Mouse (Mus musculus) brown adipose tissue, adult 24 weeks (tissue): ENCODE measurements at regions not wholly inside any gene's neighbourhood (a gene's known extent, or its start where the extent isn't known, plus 50 kb on each side); places are given as distances from the start of the nearest gene placed in this dataset.
"Not testable (repeated sequence)": the region's sequence is repeated elsewhere in the genome, so short reads cannot be mapped to it uniquely, and the experiment has no call there.

Experiments
- H3K27ac ChIP-seq: fragments of 200-500 bp; replicated peaks from 2 replicates; pipeline ENCODE4 v1.5.1; 2012; ENCODE audit warnings: low read depth, mild to moderate bottlenecking, low read length
- H3K4me1 ChIP-seq: fragments of 200-500 bp; 2 replicates; pipeline ENCODE4 v1.6.1; 2012; ENCODE audit warnings: low read length, mixed read lengths; ENCODE audit not compliant: control insufficient read depth, insufficient read depth, insufficient read length
- H3K4me3 ChIP-seq: fragments of 200-500 bp; 2 replicates; pipeline ENCODE4 v1.5.1; 2012; ENCODE audit warnings: low read depth, mild to moderate bottlenecking, low read length, moderate library complexity; ENCODE audit not compliant: insufficient read depth

DNA sequence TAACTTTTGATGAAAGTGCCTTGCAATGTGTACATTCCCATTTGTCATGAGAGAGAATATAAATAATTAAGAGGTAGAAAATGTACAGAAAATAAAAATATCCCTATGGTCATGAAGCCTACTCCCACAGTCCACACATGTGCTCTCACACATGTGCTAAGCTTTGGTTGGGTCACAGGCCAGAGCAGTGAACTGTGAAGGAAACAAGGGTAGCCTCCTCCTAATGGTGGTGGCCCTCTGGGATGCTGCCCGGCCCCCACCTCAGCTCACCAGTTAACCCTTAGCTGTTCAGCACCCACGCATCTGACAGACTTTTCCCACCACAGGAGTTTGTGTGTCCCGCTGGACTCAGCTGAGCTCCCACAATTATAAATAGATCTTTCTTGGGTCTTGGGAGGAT is 157.6 kb upstream of the Ttc29 start:
- H3K4me1 ChIP-seq, result no peaks in the 10 kb centered on the region
- H3K27ac ChIP-seq, result no peak overlapping the region
- H3K4me3 ChIP-seq, result no peak overlapping the region

DNA sequence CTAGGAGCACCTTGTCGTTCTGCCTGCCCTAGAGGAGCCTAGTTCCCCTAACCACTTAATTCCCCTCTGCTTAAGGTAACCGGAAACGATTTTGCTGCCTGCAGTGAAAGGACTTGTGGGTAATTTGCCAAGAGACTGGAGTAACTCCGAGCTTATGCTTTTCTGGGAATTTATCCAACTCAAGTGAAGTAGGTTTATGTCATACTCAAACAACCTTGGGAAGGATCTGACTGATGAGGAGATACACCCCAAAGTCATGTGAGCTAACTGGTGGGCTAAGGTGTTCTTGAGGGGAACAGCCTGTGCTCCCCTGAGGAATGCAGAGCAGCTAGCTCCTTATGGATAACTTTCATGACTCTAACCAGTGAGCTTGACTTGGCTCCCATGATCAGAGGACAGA is 155.7 kb upstream of the Ttc29 start:
- Histone ChIP-seq H3K4me1 (no peaks in the 10 kb centered on the region), H3K4me3 (no peak overlapping the region), H3K27ac (no peak overlapping the region)

DNA sequence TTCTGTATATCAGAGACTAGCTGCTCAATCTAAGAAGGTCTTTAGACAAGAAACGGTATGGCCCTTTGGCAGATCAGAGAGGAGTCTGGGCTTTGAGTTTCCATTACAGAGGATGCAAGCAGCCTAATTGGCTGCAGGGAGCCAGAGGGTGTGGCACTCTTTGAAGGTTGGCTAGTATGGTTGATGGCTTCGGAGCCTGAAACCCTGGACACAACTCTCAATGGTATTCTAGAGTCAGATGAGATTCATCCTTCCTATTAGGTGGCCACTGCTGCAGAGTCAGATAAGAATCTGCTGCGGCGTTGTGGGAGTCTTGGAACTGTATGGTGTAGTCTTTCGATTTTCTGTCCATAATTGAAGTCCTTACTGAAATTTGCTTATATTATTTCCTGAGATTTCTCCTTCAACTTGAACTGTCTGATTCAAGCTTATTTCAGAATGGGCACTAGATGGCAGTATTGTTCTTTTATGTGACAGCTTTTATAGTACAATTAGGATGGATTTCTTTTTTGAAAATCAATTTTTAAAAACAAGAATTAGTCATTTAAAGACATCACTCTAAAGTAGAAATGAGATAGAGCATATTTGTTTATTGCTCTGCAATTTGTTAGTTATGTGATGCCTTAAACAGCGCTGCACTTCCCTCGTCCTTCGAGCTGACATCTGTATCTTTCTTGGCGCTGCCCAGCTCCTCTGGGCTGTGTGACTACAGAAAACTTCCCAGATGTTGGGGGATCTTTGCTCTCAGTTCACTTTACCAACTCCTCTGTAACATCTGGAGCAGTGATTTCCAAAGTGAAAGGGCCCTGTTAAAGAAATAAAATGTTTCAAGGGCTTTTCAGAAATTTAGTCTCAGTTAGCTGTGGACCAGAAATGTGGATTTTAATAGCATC is 151.0 kb upstream of the Ttc29 start:
- H3K27ac ChIP-seq, result no peak overlapping the region
- no peak overlapping the region for H3K4me3 ChIP-seq
- no peaks in the 10 kb centered on the region for H3K4me1 ChIP-seq

DNA sequence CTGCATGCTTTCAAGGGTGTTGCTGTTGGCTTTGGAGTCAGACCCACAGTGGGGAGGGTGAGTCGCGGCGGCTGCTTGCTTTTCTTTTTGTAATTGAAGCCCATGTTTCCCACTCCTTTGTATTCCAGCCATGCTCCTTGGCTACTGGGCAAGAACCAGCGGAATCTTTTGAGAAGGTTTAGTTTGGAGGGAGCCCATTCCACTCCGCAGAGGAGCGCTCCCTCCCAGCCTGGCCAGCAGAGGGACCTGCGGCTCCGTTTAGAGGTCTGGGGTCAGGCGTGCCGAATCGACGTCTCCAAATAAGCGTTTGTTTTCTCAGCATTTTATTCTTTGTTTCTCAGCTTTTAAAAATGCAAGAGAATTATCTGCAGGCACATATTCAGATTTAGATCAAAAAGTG is 149.6 kb upstream of the Ttc29 start:
- Histone ChIP-seq H3K4me3 (no peak overlapping the region), H3K27ac (no peak overlapping the region), H3K4me1 (no peaks in the 10 kb centered on the region)

DNA sequence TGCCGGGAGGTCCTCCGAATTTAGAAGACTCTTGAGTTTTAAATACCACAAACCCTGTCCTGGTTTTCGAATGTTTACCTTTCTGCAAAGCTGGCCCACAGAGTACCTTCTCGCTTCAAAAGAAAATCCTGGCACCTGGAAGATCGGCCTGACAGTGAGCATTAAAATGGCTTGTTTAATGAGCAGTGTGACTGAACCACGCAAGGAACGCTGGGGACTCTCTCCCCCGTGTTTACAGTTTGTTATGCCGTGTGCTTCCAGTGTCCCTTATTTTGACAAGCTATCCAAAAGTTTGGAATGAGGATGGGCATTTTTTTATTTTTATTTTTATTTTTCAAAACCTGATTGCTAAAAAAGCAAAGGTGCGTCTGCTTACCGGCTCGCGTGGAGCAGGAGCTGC is 148.9 kb upstream of the Ttc29 start:
- H3K4me1 ChIP-seq, result no peaks in the 10 kb centered on the region
- no peak overlapping the region for H3K4me3 ChIP-seq
- no peak overlapping the region for H3K27ac ChIP-seq

- H3K4me3 ChIP-seq, result no peak overlapping the region
Measured at GRCm38 (mm10) chr8:78065890-78066493, 147.1 kb upstream of the Ttc29 start.

DNA sequence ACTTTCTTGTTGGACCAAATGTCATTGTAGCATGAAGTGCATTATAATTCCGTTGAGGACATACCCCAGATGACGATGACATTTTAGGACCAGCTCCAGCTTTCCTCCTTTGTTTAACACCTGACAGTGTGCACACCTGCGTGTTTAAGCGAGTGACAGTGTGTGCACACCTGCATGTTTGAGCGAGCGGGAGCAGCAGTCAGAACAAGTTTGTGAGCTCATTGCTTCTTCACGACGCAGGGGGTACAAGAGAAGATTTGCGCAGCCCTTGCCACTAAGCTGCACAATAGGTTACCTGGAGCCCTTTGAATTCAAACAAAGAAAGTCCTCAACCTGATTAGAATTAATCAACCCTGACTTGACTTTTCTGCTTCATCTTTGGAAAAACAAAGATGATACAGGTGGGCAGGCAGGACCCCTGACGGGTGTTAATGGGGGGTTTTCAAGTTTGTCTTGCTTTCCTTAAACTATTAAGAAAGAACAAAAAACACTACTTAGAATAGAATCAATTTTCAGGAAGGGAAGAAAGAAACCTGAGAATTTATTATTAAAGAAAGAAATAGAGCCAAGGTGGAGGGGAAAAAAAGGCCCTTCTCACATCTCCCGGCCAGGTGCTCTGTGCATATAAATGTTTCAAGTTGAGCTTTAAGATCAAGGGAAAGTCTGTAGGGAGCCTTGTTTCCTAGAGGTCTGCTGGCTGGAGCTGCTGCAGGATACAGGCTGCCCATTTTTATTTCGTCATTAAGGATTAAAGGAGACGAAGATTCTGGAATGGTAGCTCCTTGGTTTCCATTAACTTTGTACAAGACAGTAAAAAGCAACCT is 144.8 kb upstream of the Ttc29 start:
- no peak overlapping the region for H3K4me3 ChIP-seq
- H3K4me1 ChIP-seq, result no peaks in the 10 kb centered on the region
- H3K27ac ChIP-seq, result no peak overlapping the region

More at GRCm38 (mm10) chr8:78065890-78066493, 147.1 kb upstream of the Ttc29 start:
- H3K27ac ChIP-seq, result no peak overlapping the region
- H3K4me1 ChIP-seq, result no peaks in the 10 kb centered on the region

DNA sequence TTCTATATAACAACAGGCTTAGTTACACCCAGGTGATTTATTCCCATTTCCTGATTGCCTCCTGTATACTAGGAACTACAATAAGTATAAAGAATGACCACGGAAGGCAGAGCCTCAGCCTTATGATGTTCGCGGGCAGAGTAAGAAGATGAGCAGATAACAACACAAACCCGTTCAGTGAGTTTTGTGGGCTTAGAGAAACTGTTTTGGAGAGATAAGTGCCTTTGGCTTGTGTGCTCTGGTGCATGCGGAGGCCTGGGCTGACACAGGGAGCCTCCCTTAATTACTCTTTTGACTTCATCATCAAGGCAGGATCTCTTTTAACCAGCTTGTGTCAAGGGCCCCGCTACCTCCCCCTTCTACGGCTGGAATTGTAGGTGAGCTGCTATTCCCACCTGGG is 139.3 kb upstream of the Ttc29 start:
- H3K4me3 ChIP-seq, result no peak overlapping the region

GRCm38 (mm10) chr8:78077122-78077521 is 136.0 kb upstream of the Ttc29 start:
- H3K4me3 ChIP-seq, result no peak overlapping the region
- H3K4me1 ChIP-seq, result 0 out of 2 replicates have a peak, but pooled peaks cover 3% of the 10 kb centered on the region
- H3K27ac ChIP-seq, result no peak overlapping the region

More for the DNA sequence above, 139.3 kb upstream of the Ttc29 start:
- H3K27ac ChIP-seq, result no peak overlapping the region
- 0 out of 2 replicates have a peak, but pooled peaks cover 3% of the 10 kb centered on the region for H3K4me1 ChIP-seq

DNA sequence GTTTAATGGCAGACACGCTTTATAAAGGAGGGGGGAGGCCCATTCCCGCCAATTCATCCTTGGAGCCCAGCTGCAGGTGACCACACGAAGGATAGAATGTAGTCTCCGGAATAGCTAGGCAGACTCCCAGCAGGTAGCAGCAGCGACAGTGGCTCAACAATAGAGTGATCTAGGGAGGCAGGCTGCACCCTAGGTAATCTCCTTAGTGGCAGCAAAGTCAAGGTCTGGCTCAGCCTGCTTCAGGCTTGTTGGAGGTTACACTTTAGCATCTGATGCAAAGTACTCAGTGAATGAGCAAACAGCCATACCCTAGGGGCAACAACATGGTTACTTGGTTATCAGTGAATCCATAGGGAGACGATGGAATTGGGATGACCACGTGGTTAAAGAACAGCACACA is 131.7 kb upstream of the Ttc29 start:
- H3K4me1 ChIP-seq, H3K4me3 ChIP-seq, H3K27ac ChIP-seq: not testable (repeated sequence)

DNA sequence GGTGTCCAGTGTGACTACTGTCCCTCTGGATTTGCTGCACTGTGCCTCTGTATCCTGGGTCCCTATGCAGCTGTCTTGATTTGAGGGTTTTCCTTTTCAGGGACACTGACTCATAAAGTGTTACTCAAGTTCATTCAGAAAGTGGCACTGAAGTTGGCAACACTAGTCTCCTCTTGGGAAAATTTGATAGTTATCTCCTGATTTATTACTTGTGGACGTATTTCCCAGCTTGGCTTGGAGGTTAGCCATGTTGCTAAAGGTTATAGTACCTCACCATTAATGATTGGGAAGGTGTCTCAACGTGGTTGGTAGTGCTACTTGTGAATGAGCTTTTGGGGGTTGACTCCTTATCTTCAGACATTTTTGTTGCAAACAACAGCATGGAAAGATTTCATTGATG is 130.1 kb upstream of the Ttc29 start:
- H3K4me3 ChIP-seq, result no peak overlapping the region
- no peaks in the 10 kb centered on the region for H3K4me1 ChIP-seq
- no peak overlapping the region for H3K27ac ChIP-seq

GRCm38 (mm10) chr8:78086361-78086760 is 126.7 kb upstream of the Ttc29 start:
- Histone ChIP-seq H3K27ac (no peak overlapping the region), H3K4me1 (no peaks in the 10 kb centered on the region), H3K4me3 (no peak overlapping the region)

DNA sequence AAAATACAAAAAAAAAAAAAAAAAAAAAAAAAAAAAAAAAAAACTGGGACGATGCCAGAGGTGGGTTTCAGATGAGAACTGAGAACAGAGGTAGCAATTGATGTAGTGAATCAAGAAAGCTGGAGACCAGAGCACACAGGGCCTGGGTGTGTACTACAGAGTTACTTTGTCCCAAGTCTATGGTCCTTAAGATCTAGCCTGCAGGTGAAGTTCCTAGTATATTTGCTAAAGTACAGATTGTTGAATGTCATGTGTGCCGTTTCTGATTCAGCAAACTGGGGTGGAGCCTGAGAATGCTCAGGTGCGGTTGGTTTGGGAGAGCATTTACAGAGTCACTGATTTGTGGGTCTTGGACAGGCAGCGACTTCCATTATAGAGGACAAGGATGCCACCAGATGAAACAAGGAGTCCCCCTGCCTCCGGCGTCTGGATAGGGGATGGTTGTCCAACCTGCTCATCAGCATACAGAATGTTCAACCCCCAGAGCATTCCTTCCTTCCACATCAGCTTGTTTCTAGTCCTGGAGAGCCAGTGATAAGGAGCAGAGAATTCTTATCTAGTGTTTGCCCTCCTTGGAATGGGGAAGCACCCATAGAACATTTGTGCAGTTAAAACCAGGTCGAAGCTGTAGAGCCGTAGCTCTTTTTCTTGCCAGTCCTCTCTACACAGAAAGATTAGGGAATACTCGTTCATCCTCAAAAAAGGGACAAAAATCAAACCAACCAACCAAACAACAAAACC is 122.5 kb upstream of the Ttc29 start:
- Histone ChIP-seq H3K4me1 (no peaks in the 10 kb centered on the region), H3K4me3 (no peak overlapping the region)

DNA sequence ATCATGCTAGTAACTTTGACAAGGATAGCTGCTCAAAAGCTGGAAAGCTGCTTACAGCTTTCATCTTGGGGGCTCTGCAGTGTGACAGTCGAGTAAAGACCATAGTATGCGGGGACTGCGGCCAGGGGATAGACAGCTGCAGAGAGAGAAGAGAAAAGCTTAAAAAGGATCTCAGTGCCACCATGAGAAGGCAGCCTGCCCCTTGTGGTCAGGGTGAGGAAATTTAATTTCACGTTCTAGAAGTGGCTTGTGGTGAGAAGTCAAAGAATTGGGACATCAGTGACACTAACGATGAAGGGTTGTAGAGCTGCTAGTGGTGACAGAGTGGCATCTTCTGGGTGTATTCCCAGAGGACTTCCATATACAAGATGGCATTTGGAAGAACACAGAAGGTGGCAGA is 116.7 kb upstream of the Ttc29 start:
- no peaks in the 10 kb centered on the region for H3K4me1 ChIP-seq
- H3K27ac ChIP-seq, result no peak overlapping the region
- H3K4me3 ChIP-seq, result no peak overlapping the region

More for the DNA sequence above, 122.5 kb upstream of the Ttc29 start:
- H3K27ac ChIP-seq, result no peak overlapping the region
